Mouse (Mus musculus): ENCODE measurements at regions not wholly inside any gene's neighbourhood (a gene's known extent, or its start where the extent isn't known, plus 50 kb on each side); places are given as distances from the start of the nearest gene placed in this dataset.
"Not testable (repeated sequence)": the region's sequence is repeated elsewhere in the genome, so short reads cannot be mapped to it uniquely, and the experiment has no call there.

- Histone ChIP-seq H3K27ac (no peak overlapping the region), H3K4me1 (no peaks in the 10 kb centered on the region), H3K27me3 (ENCODE audit: poor library complexity, severe bottlenecking) (peaks cover 30% of the 10 kb centered on the region), H3K36me3 (replicated peaks) (no peaks in the 10 kb centered on the region), H3K9me3 (no peaks in the 10 kb centered on the region), H3K4me3 (no peak overlapping the region)
- 17% methylated on average over 12 of the region's 12 CpGs for WGBS
- peak; percentile 78 for DNase-seq (ENCODE audit: extremely low spot score, low spot score)
These were observed 54.0 kb upstream of the Pax1 start for GRCm38 (mm10) chr2:147307488-147308386.

- WGBS = 83% methylated on average over 6 of the region's 6 CpGs
These were observed 55.0 kb upstream of the Pax1 start for GRCm38 (mm10) chr2:147306728-147307127.

GRCm38 (mm10) chr2:147305262-147305661, 56.5 kb upstream of the Pax1 start:
- no peak overlapping the region for H3K4me3 ChIP-seq
- peaks cover 32% of the 10 kb centered on the region for H3K27me3 ChIP-seq (ENCODE audit: poor library complexity, severe bottlenecking)
- H3K9me3 ChIP-seq = no peaks in the 10 kb centered on the region
- DNase-seq (ENCODE audit: extremely low spot score, low spot score) = peak; percentile 20
- H3K4me1 ChIP-seq = no peaks in the 10 kb centered on the region
- H3K27ac ChIP-seq = no peak overlapping the region
- WGBS = 17% methylated on average over 5 of the region's 5 CpGs
- no peaks in the 10 kb centered on the region for H3K36me3 ChIP-seq (replicated peaks)

More at GRCm38 (mm10) chr2:147306728-147307127, 55.0 kb upstream of the Pax1 start:
- Histone ChIP-seq H3K4me1 (no peaks in the 10 kb centered on the region), H3K4me3 (no peak overlapping the region), H3K27me3 (ENCODE audit: poor library complexity, severe bottlenecking) (peaks cover 32% of the 10 kb centered on the region), H3K27ac (no peak overlapping the region), H3K36me3 (replicated peaks) (no peaks in the 10 kb centered on the region), H3K9me3 (no peaks in the 10 kb centered on the region)
- no peak for DNase-seq (ENCODE audit: extremely low spot score, low spot score)

GRCm38 (mm10) chr2:147300503-147300902, 61.2 kb upstream of the Pax1 start:
- no peak overlapping the region for H3K27ac ChIP-seq
- no peak overlapping the region for H3K4me3 ChIP-seq
- no peaks in the 10 kb centered on the region for H3K36me3 ChIP-seq (replicated peaks)
- no peaks in the 10 kb centered on the region for H3K4me1 ChIP-seq
- H3K27me3 ChIP-seq (ENCODE audit: poor library complexity, severe bottlenecking) = peaks cover 10% of the 10 kb centered on the region; the same call in 1 of the 2 replicates
- WGBS = 100% methylated on average over 1 of the region's 1 CpGs
- H3K9me3 ChIP-seq = no peaks in the 10 kb centered on the region
- no peak for DNase-seq (ENCODE audit: extremely low spot score, low spot score)

GRCm38 (mm10) chr2:147299359-147299758, 62.4 kb upstream of the Pax1 start:
- 78% methylated on average over 3 of the region's 3 CpGs for WGBS
- DNase-seq (ENCODE audit: extremely low spot score, low spot score) = no peak
- H3K27me3 ChIP-seq (ENCODE audit: poor library complexity, severe bottlenecking) = peaks cover 4% of the 10 kb centered on the region; the same call in 1 of the 2 replicates
- no peaks in the 10 kb centered on the region for H3K4me1 ChIP-seq
- H3K27ac ChIP-seq = no peak overlapping the region
- H3K9me3 ChIP-seq = no peaks in the 10 kb centered on the region
- no peak overlapping the region for H3K4me3 ChIP-seq
- H3K36me3 ChIP-seq (replicated peaks) = no peaks in the 10 kb centered on the region

GRCm38 (mm10) chr2:147298499-147298896, 63.2 kb upstream of the Pax1 start:
- H3K27ac ChIP-seq = no peak overlapping the region
- no peaks in the 10 kb centered on the region for H3K4me1 ChIP-seq
- 75% methylated on average over 7 of the region's 7 CpGs for WGBS
- H3K9me3 ChIP-seq = no peaks in the 10 kb centered on the region
- no peak for DNase-seq (ENCODE audit: extremely low spot score, low spot score)
- H3K4me3 ChIP-seq = no peak overlapping the region
- peaks cover 4% of the 10 kb centered on the region; the same call in 1 of the 2 replicates for H3K27me3 ChIP-seq (ENCODE audit: poor library complexity, severe bottlenecking)
- no peaks in the 10 kb centered on the region for H3K36me3 ChIP-seq (replicated peaks)

GRCm38 (mm10) chr2:147297876-147298498, 63.7 kb upstream of the Pax1 start:
- Histone ChIP-seq H3K27me3 (ENCODE audit: poor library complexity, severe bottlenecking) (peaks cover 4% of the 10 kb centered on the region; the same call in 1 of the 2 replicates), H3K4me1 (0 out of 2 replicates have a peak, but pooled peaks cover under 1% of the 10 kb centered on the region), H3K27ac (no peak overlapping the region), H3K4me3 (no peak overlapping the region), H3K36me3 (replicated peaks) (no peaks in the 10 kb centered on the region), H3K9me3 (no peaks in the 10 kb centered on the region)
- WGBS = 83% methylated on average over 11 of the region's 11 CpGs
- DNase-seq (ENCODE audit: extremely low spot score, low spot score) = no peak

- not testable (repeated sequence) for DNase-seq (ENCODE audit: extremely low spot score, low spot score); H3K9me3 ChIP-seq
These were observed 66.8 kb upstream of the Pax1 start for GRCm38 (mm10) chr2:147294926-147295325.

GRCm38 (mm10) chr2:147293294-147293688, 68.4 kb upstream of the Pax1 start:
- Histone ChIP-seq H3K4me3 (no peak overlapping the region), H3K9me3 (no peaks in the 10 kb centered on the region), H3K4me1 (0 out of 2 replicates have a peak, but pooled peaks cover 2% of the 10 kb centered on the region), H3K36me3 (replicated peaks) (no peaks in the 10 kb centered on the region), H3K27ac (no peak overlapping the region), H3K27me3 (ENCODE audit: poor library complexity, severe bottlenecking) (no peaks in the 10 kb centered on the region)
- WGBS = 53% methylated on average over 3 of the region's 3 CpGs
- DNase-seq (ENCODE audit: extremely low spot score, low spot score) = no peak

More at GRCm38 (mm10) chr2:147294926-147295325, 66.8 kb upstream of the Pax1 start:
- not testable (repeated sequence) for H3K36me3 ChIP-seq (replicated peaks); H3K4me1 ChIP-seq; H3K27me3 ChIP-seq (ENCODE audit: poor library complexity, severe bottlenecking); H3K4me3 ChIP-seq; H3K27ac ChIP-seq
- WGBS = 88% methylated on average over 2 of the region's 2 CpGs

- Histone ChIP-seq H3K27ac (no peak overlapping the region), H3K4me1 (0 out of 2 replicates have a peak, but pooled peaks cover 2% of the 10 kb centered on the region), H3K36me3 (replicated peaks) (no peaks in the 10 kb centered on the region), H3K4me3 (no peak overlapping the region), H3K9me3 (no peaks in the 10 kb centered on the region), H3K27me3 (ENCODE audit: poor library complexity, severe bottlenecking) (no peaks in the 10 kb centered on the region)
- DNase-seq (ENCODE audit: extremely low spot score, low spot score) = no peak
- 46% methylated on average over 11 of the region's 11 CpGs for WGBS
These were observed 69.1 kb upstream of the Pax1 start for GRCm38 (mm10) chr2:147292387-147293293.

- 74% methylated on average over 3 of the region's 3 CpGs for WGBS
- no peak overlapping the region for H3K4me3 ChIP-seq
- H3K4me1 ChIP-seq = no peaks in the 10 kb centered on the region
- no peak for DNase-seq (ENCODE audit: extremely low spot score, low spot score)
- H3K9me3 ChIP-seq = no peaks in the 10 kb centered on the region
- H3K27me3 ChIP-seq (ENCODE audit: poor library complexity, severe bottlenecking) = no peaks in the 10 kb centered on the region
- H3K27ac ChIP-seq = no peak overlapping the region
- H3K36me3 ChIP-seq (replicated peaks) = no peaks in the 10 kb centered on the region
These were observed 78.3 kb upstream of the Pax1 start for GRCm38 (mm10) chr2:147283390-147283789.

- 91% methylated on average over 4 of the region's 4 CpGs for WGBS
These were observed 83.6 kb upstream of the Nkx2-2 start for GRCm38 (mm10) chr2:147277636-147278035.

More at GRCm38 (mm10) chr2:147277636-147278035, 83.6 kb upstream of the Nkx2-2 start:
- Histone ChIP-seq H3K4me3 (no peak overlapping the region), H3K27ac (no peak overlapping the region), H3K36me3 (replicated peaks) (no peaks in the 10 kb centered on the region), H3K4me1 (no peaks in the 10 kb centered on the region), H3K9me3 (no peaks in the 10 kb centered on the region), H3K27me3 (ENCODE audit: poor library complexity, severe bottlenecking) (no peaks in the 10 kb centered on the region)
- no peak for DNase-seq (ENCODE audit: extremely low spot score, low spot score)
